Mouse (Mus musculus) bone marrow, adult 2 months (tissue): ENCODE results near the gene Sema3b. TPM values are rescaled to one million over a fixed set of nuclear protein-coding genes. Genes with fewer than 3 reads are reported as not detected.
"Not testable (repeated sequence)": the region's sequence is repeated elsewhere in the genome, so short reads cannot be mapped to it uniquely, and the experiment has no call there.

Experiments
- H3K27ac ChIP-seq: fragments of 200-500 bp; 2 replicates; pipeline ENCODE4 v1.5.1; 2012; ENCODE audit warnings: low read depth, mild to moderate bottlenecking, control low read depth, inconsistent platforms, low read length; ENCODE audit not compliant: control insufficient read depth, poor library complexity, insufficient read depth
- H3K4me1 ChIP-seq: fragments of 200-500 bp; 2 replicates; pipeline ENCODE4 v1.6.1; 2011; ENCODE audit warnings: low read length; ENCODE audit not compliant: control insufficient read depth, insufficient read depth
- H3K4me3 ChIP-seq: fragments of 200-500 bp; replicated peaks from 2 replicates; pipeline ENCODE3; 2011; ENCODE audit warnings: mild to moderate bottlenecking, low read depth, low read length, control low read depth; ENCODE audit not compliant: control insufficient read depth
- CTCF ChIP-seq: fragments of 200-500 bp; IDR thresholded peaks from 2 replicates; pipeline ENCODE4 v1.5.1; 2011; ENCODE audit warnings: low read length, control low read depth; ENCODE audit not compliant: control insufficient read depth, insufficient read depth
- POLR2A ChIP-seq: fragments of 200-500 bp; IDR thresholded peaks from 2 replicates; pipeline ENCODE4 v1.6.1; 2011; ENCODE audit warnings: low read depth, mild to moderate bottlenecking, control low read depth, low read length, borderline replicate concordance; ENCODE audit not compliant: control insufficient read depth
- WGBS: fragments of 180-500 bp; shearing (Covaris S2); methylation state at CpG from one replicate; pipeline ENCODE4 v1.1.7; 2018; 5-methylcytosine and 5-hydroxymethylcytosine counted together
- polyA plus RNA-seq: library from polyadenylated mRNA; stranded (reverse); fragments of >200 nt; gene quantifications from 2 replicates; pipeline ENCODE4 v1.2.4, GENCODE M21; 2011; ENCODE audit warnings: low replicate concordance; ENCODE audit not compliant: missing spikeins, insufficient read depth, insufficient read length

Sema3b gene
- polyA plus RNA-seq, 1 experiment, result not detected

- TF ChIP-seq POLR2A (no peak), CTCF (no peak)
- Histone ChIP-seq H3K4me1 (no peaks in the 10 kb centered on the region; the same call in 1 of the 2 replicates), H3K4me3 (peak overlapping the region; percentile 74), H3K27ac (peak overlapping the region; percentile 31; the same call in 1 of the 2 replicates)
- under 1% methylated on average over 23 of the region's 23 CpGs for WGBS
These were observed 39.8 kb downstream of the Sema3b start for GRCm38 (mm10) chr9:107569270-107569669.

- H3K4me1 ChIP-seq, result no peaks in the 10 kb centered on the region; the same call in 1 of the 2 replicates
- TF ChIP-seq POLR2A, result no peak
- TF ChIP-seq CTCF, result no peak
- H3K27ac ChIP-seq, result peak overlapping the region; percentile 31; the same call in 1 of the 2 replicates
- under 1% methylated on average over 41 of the region's 41 CpGs for WGBS
- peak overlapping the region; percentile 74 for H3K4me3 ChIP-seq
These were observed 40.4 kb downstream of the Sema3b start for GRCm38 (mm10) chr9:107568331-107569261.

GRCm38 (mm10) chr9:107567702-107568319 lies 41.2 kb downstream of the Sema3b start, which contains the start of gene Hyal2:
TSS of gene Hyal2 (plus strand) at chr9:107567945.
- TF ChIP-seq POLR2A, result no peak
- no peak for TF ChIP-seq CTCF
- WGBS, result 64% methylated on average over 18 of the region's 18 CpGs
- H3K27ac ChIP-seq, result peak within 1 kb of the TSS; percentile 9; the same call in 1 of the 2 replicates
- no peaks in the 10 kb centered on the region; the same call in 1 of the 2 replicates for H3K4me1 ChIP-seq
- peak within 1 kb of the TSS; percentile 74 for H3K4me3 ChIP-seq

- no peak for TF ChIP-seq CTCF
- Histone ChIP-seq H3K4me3 (no peak overlapping the region), H3K4me1 (no peaks in the 10 kb centered on the region; the same call in 1 of the 2 replicates), H3K27ac (no peak overlapping the region)
- 46% methylated on average over 3 of the region's 3 CpGs for WGBS
These were observed 42.2 kb downstream of the Sema3b start for GRCm38 (mm10) chr9:107566855-107567254.

- Histone ChIP-seq H3K4me1 (no peaks in the 10 kb centered on the region; the same call in 1 of the 2 replicates), H3K27ac (no peak overlapping the region), H3K4me3 (no peak overlapping the region)
- TF ChIP-seq POLR2A (no peak), CTCF (peak; percentile 88)
- 58% methylated on average over 15 of the region's 15 CpGs for WGBS
These were observed 42.9 kb downstream of the Sema3b start for GRCm38 (mm10) chr9:107566041-107566709.

GRCm38 (mm10) chr9:107565556-107565955 lies 43.5 kb downstream of the Sema3b start:
- WGBS, result 42% methylated on average over 5 of the region's 5 CpGs
- H3K4me1 ChIP-seq, H3K27ac ChIP-seq, H3K4me3 ChIP-seq: not testable (repeated sequence)

- Histone ChIP-seq H3K4me1 (no peaks in the 10 kb centered on the region; the same call in 1 of the 2 replicates), H3K27ac (peak within 1 kb of the TSS; percentile 66), H3K4me3 (peak within 1 kb of the TSS; percentile 50)
- TF ChIP-seq CTCF, result no peak
- TF ChIP-seq POLR2A, result peak; percentile 74; the same call in 1 of the 2 replicates
- WGBS, result under 1% methylated on average over 46 of the region's 46 CpGs
These were observed 45.9 kb downstream of the Sema3b start, which contains the start of gene Tusc2 for GRCm38 (mm10) chr9:107563029-107563581. TSS of gene Tusc2 (plus strand) at chr9:107563255.
